Mouse (Mus musculus) ZHBTc4 (cell line): ENCODE measurements at regions not wholly inside any gene's neighbourhood (a gene's known extent, or its start where the extent isn't known, plus 50 kb on each side); places are given as distances from the start of the nearest gene placed in this dataset.

Experiments used
- DNase-seq: peaks from one replicate; pipeline ENCODE4 v3.0.0-alpha.2; 2011; ENCODE audit warnings: low read depth, low spot score

DNA sequence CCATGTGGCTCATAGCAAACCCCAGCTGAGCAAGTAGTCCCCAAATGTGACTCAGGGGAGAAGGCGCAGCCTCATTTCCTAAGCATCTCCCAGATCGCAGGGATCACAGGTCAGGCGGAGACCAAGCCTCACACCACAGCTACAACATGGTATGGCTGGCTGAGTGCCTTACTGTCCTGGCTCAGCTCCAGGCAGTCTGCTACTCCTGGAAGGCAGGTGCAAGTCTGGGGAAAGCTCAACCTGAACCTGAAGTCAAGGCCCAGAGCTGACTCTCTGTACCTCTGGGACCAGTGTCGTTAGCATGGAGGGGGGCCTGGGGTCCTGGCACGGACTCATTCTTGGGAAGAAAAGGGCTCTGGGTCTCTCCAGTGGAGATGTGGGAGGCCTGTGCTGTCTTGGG is 113.0 kb upstream of the A530016L24Rik start:
- no peak for DNase-seq

DNA sequence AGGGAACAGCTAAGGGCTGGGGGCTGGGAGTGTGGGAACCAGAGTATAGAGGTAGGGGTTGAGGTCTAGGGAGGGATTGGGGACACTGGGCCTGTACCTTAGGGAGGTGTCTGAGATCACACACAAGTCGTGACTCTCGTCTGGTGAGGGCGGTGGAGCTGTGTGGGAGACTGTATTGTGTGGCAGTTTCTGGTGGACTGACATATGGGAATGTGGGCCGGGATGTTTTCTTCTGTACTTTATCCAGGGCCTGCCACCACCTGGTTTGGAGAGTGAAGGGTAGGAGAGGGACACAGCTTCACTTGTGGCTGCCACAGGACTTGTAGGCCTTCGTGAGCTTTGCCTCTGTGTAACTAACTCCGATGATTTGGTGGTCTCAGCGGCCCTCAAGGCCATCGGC is 112.5 kb upstream of the A530016L24Rik start:
- DNase-seq: no peak

DNA sequence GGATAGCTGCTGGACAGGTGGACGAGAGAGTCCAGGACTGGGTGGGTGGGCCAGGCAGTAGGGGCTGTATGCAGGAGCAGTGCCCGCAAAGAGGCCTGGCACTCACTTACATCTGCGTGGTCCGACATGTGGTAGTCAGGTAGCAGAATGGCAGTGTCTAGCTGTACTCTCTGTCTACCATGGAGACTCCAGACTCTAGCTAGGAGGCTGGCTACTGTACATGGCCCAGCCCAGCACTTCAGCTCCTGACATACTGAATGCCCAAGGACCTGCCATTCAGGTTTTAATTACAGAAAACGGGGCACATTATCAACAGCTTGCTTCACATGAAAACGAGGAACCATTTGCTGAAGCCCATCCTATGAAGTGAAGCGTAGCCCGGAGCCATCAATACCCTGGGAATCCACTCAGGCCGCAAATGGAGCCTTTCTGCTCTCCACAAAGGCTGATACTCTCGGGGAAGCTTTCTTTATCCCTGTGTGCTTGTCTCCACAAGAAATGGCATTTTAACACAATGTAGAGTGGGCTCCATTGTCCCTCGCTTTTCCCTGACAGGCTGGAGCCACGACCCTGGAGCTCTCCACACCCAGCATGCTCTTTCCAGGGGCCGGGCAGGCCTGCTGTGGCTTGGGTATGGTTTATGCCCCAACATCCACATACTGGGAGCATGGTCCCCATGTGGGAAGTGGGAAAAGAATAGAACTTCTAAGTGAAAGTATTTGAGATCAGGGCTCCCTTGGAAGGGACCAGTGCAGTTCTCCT is 110.6 kb upstream of the A530016L24Rik start:
- no peak for DNase-seq

DNA sequence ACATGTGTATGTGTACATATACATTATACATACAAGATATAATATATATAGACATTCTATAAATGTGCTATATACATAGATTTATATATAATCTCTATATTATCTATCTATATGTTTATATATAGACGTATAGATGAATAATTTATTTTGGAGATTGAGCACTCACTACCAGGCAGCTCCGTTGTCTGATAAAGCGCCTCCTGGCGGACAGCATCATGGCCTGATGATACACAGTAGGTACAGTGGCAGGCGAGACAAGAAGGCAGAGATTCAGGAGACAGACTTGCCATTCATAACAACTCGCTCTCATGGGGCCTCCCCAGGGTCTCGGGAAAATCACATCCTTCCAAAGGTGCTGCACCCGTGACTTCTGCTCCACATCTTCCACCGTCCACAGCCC is 101.4 kb upstream of the A530016L24Rik start:
- DNase-seq: peak; percentile 37

DNA sequence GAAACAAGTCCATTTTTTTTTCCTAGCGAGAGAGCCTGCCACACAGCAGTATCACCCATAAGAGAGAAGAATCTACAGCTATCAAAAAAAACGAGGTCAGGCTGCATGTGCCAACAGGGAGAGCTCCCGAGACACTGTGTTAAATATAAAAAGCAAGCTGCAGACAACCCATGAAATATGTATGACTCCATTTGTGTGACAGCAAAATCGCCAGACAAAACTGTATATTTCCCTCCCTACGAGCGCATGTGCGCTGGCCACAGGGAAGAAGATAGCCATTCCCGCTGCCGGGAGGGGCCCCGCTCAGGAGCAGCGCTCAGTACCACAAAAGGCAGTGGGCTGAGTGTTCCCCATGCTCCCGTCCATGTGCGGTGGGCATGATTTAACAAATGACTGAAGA is 93.3 kb upstream of the A530016L24Rik start:
- DNase-seq: no peak

DNA sequence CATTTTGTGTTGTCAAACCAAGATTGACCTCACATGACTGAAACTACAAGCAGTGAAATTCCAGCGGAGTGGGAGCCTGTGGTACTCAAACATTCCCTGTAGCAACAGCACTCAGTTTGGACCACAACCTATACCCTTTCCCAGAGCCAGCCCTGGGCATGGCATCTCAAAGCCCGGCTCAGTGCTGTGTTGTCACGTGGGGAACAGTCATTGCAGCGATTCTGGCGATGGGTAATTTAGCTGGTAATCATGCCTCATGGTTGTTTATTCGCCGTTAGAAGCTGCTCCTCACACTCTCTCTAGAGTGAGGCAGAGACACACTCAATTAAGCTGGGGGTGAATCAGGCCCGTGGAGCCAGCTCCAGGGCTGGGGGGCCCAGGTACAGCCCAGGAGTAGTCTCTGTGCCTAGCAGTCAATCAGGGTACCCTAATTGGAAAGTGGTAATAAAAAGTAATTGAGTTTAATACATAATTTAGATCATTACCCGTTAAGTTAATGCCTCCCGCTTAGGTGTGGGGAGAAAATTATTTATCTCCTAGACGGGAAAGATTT is 85.5 kb upstream of the A530016L24Rik start:
- no peak for DNase-seq

DNA sequence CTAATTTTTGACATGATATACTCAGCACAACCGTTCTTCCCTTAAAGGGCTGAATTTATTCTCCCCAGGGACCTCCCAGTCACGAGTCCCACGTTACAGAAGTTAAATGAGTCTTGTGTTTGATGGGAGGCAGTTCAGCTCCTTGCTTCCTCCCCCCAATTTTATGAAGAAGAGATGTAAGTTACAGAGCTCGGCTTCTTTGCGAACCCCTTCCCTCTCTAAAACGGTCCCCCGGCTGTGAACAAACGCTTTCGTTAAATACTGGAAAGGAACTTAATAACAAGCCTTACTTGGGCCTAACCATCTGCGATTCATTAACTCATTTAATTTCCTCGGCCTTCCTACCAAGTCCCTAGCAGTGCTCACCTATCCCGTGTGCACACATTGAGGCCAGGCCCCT is 84.9 kb upstream of the A530016L24Rik start:
- DNase-seq: no peak

DNA sequence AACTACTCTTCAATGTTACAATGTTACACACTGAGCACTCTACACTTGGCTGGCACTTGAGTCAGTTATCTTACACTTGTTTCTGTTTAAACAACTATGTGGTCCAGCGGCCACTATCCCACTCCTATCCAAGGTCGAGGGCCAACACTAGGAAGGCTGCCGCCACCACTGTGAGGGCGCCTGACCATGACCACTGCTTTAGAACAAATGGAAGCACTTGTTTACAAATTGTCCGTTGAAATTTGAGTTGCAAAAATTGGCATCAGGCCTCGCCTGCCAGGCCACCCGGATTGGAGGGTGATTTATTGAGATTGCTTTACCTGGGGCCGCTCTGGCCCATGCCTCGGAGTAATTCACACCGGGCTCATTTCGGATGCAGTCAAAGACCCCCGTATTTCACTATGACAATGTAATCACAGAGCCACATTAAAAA is 83.5 kb upstream of the A530016L24Rik start:
- no peak for DNase-seq

DNA sequence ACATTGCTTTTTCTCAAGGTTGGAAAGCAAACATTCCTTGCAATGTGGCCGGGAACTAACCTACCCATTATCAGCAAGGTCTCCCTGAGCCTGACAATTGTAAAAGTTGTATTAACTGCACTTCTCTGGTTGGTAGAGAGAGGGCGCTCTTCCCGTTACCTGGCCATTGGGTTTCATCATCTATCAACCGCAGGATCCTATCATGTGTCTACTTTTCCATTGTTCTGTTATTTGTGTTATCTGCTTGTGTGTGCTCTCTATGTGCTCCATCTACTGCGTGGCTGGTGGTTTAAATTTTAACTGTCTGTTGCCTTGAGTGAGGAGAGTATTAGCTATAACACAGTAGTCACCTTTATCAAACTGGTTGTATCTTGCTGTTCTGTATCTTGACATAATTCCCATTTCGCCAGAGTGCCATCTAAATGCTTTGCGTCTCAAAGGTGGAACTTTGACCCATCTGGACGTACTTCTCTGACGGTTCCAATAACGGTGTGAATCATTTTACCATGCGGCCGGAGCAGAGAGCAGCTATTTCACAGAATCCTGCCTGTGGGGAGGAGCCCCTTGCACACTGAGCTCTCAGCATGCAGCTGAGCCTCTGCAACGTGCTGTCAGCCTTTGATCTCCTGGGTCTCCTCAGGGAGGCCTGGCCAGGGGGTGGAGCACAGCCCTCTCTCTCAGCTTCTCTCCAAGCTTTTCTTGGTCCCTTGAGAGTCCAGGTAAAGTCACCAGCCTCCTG is 77.5 kb upstream of the A530016L24Rik start:
- DNase-seq: peak; percentile 49

DNA sequence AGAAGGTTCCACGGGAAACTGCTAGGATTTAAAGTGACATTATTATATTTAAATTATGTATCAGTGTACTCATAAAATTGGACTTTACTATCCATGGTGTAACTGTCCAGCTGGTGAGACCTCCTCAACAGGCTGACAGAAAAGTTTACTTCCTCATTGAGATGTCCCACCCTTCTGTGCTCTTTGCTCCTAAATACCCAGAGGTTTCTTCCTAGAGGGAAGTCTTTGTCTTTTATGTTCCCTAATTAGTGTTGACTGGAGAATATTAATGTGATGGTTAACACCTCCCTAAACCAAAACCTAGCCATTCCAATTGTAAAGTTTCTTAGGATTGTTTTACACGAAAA is 76.9 kb upstream of the A530016L24Rik start:
- DNase-seq: no peak

DNA sequence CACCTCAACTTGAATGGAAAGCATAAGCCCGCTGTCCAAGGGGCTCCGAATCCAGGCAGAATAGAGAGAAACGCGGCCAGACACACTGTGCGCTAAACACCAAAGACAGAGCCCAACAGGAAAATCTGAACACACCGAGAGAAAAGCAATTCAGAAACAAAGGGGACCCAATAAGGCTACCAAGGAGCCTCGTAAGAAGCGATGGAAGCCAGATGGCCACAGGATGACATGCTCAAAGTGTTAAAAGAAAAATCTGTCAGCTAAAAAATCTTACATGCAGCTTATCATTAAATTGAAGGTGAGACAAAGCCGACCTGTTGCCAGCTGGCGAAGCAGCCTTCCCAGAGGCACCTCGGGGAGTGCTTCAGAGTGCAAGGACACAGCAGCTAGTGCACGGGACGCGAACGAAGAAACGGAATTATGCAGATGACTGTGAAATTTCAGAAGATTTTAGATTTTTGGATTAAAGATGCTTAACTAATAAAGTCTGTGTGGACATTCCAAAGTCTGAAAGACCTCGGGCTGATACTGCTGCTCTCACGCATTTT is 73.2 kb upstream of the A530016L24Rik start:
- DNase-seq: no peak

DNA sequence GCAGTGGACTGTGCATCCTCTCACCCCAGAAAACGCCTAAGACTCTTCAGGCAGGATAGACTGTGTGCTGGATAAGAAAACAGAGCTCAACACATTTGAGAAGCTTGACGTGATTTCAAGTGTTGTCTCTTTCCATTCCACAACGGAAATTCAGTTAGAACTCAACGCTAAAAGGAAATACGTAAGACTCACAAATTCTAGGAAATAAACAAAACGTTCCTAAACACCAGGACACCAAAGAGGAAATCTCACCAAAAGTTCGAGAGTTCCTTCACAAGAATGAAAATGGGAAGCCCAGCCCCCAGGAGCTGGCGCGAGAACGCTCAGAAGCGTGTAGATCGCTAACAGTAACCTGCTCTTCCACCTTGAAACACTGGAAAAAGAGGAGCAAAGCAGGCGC is 72.7 kb upstream of the A530016L24Rik start:
- DNase-seq: no peak

DNA sequence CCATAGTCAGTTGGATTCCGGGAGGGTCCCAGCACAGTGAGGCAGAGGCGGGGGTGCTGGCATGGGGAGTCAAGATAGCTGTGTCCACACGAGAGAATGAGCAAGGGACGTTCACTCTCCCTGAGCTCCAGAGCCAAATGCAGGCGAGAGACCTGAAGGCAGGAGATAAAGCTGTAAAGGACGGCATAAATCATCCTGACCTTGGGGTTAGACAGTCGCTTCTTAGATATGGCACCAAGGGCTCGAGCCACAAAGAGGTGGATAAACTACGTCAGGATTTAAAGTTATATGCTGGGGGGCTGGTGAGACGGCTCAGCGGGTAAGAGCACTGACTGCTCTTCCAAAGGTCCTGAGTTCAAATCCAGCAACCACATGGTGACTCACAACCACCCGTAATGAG is 70.6 kb upstream of the A530016L24Rik start:
- no peak for DNase-seq

DNA sequence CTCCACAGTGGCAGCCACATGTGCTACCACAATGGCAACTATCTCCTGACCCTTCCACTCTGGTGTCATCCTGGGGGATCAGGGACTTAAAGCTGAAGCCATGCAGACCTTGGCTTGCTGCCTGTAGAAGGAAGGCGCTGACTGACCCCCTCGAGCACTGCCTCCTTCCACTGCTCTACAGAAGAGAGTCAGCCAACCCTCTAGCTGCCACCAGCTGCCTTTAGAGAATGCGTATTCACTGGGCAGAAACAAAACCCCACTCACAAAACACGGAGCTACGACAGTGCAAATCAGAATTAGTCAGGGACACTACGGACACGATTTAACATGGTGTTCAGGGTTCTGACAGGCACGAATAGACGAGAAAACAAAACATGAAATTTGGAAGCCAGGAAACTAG is 67.1 kb upstream of the A530016L24Rik start:
- no peak for DNase-seq

DNA sequence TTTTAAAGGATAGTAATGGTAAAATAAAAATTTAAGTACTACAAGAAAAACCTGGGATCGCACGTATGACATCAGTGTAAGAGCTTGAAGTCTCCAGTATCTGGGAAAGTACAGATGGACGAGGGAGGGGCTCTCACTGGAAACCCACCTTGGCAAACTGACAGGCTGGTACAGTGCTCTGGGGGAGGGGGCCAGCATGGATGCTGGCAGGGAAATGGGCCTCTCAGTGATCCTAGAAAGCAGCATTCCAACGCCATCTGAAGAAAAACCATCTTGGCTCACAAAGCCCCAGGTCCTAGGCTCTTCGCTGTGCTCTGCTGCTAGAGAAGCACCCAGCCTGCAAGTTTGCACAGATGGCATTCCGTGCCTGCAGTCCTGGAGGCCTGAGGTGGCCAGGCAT is 65.1 kb upstream of the A530016L24Rik start:
- no peak for DNase-seq

DNA sequence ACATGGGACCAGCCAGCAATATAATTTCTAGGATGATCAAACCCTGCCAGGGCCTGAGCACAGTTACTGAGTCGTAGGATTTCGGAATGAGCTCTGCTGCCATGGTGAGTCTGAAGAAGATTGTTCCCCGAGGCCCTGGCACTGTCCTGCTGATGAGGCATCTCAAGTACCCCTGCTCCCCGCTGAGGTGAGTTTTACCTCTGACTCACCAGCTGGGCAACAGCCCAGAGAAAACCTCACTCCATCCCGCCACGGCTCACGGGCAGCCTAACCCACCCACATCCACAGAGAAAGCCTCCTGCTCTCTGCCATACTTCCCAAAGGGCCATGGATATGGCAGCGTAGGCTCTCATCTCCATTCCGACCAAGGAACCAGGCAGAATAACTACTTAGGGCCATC is 62.6 kb upstream of the A530016L24Rik start:
- DNase-seq: no peak

DNA sequence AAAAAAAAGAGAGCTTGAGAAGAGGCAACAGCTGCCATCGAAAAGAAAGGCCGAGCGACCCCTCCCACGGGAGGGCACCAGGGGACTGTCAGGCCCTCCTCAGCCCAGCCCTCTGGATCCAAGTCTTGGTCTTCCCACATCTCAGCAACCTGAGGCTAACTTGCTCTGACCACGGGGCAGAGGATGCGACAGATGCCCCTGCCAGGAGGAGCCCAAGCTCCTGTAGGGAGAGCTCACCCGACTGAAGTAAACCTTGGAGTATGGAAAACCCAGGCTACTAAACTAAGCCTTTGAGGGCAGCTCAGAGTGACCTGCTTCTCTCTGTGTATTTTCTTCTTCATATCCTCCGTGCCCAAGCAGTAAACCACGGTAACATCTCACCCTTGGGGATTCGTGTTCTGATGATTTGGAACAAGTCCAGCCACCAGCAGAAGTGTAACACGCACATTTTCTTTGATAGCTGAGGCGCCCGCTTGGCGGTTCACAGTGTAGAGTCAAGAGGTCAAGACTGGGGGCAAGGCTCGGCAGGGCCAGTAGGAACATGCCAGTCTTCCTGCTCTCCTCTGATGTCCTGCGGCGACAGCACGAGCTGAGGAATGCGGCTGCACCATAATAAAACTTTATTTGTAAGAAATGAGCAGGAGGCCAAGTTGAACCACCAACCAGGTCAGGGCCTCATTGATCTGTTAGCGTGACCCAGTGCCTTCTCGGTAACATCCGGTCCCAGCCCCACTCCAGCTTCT is 59.0 kb upstream of the A530016L24Rik start:
- no peak for DNase-seq

DNA sequence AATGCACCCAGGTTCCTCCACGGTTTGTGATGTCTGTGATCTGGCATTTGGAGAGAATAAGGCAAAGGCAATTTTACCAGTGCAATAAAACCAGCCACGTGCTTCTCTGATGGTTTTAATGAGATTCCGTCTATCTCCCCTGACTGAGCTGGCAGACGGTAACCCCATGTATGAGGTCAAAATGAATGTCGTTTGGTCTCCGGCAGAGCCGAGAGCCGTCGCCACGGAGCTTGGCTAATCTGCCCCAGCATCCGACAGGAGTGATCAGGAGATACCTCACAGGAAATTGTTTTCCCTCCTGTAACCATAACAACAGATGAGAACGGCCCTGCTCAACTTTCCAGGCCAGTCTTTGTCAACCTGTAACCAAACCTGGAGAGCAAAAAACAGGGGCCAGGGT is 55.9 kb upstream of the A530016L24Rik start:
- no peak for DNase-seq

DNA sequence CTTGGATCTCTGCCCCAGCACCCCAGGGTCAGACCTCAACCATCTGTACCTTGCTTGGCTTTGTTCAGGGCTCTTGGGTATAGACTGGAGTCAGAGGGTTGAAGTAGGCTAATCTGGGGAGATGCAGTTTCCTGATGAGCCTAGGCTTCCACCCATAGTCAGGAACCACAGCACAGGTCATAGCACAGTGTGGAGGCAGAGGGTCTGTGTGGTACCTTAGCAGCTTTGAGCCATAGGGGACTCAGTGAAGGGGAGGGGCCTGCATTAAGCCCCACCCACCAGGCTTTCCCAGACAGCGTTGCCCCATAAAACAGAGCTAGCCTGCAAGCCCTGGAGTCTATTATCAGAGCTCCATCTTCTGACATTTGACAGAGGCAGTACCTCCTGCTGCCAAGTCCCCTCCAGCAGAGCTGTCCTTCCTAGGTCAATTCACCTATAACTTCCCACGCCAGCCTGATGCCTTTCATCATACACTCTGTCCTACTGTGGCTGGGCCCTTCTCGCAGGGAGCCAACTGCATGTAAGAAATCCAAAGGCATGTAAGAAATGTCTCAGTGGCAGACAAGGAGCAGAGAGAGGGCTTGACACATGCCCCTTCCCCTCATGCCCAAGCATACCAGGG is 54.5 kb upstream of the A530016L24Rik start:
- DNase-seq: no peak

DNA sequence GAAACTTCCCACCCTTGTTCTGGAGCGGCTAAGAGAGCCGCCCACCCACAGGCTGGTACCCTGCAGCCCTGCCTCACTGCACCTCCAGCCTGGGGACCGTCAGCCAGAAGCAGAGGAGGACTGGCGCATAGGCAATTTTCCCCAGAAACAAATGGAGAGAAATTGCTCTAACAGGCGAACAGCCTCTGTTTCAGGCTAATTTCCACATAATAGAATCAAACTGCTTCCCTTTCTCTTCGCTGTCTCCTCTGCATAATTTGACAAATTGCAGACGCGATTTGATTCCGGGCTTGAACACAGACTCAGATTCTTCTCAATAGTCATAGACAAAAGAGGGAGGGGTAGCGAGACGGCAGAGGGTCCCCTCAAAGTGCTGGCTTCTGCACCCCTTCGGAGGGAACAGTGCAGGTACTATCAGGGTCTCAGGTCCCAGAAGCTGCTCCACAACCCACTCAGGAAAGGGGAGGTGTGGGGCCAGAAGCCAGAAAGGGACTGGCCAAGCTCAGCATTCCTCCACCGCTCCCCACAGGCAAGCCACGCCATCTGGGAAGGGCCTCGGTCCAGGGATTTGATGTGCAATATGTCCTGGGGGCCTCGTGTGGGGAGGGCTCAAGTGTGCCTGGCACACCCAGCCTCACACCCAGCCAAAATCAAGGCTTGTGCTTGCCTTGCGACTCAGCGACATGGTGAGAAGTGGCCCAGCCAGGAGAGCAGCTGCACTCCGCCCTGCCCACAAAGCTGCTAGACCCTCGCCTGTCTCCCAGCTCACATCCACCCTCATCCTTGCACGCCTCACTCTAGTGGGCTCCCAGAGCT is 53.7 kb upstream of the A530016L24Rik start:
- DNase-seq: no peak

DNA sequence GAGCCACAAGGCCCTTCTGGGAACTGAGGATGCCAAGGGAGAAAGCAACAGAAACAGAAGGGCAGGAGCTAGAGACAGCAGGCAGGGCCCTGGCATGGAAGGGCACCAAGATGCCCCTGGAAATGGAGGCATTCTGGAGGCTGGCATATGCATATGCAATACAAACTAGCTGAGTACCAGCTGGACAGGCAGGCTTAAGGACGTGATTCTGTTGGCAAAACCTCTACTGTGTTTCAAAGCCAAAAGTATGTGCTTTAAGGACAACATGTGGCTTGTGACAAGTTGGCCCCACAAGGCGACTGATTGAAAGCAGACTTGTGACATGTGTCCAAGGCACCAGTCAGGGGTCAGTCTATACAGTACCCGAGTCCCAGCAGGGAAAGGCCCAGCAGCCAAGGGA is 52.2 kb upstream of the A530016L24Rik start:
- no peak for DNase-seq
